Mouse (Mus musculus): ENCODE results near the gene Syt12.

DNA sequence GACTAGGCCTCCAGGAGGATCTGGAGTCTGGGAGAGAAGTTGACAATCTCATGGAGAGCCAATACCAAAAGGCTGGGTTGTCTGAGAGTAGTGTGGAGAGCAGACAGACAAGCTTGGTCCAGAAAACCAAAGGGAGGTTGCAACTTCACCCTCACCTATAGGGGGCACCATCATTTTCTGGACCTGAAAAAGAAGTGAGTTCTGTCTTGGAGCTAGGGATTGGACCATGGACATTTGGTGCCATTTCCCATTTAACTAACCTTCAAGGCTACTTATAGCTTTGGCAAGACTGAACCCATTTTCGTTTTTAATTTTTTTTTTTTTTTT, 906 bp upstream of the Syt12 start:
- peak; percentile 7 for TF ChIP-seq CTCF (IDR thresholded peaks at IDR 0.05; ENCODE audit: control insufficient read depth, insufficient read depth, insufficient read length)
- TF ChIP-seq MAX (IDR thresholded peaks at IDR 0.05), result no peak
- TF ChIP-seq USF1 (IDR thresholded peaks at IDR 0.05; ENCODE audit: low read depth), result no peak
- TF ChIP-seq FOSL1 (IDR thresholded peaks at IDR 0.05; ENCODE audit: insufficient read depth, low read length, poor library complexity, severe bottlenecking), result no peak
- TF ChIP-seq CEBPB (IDR thresholded peaks at IDR 0.05; ENCODE audit: low read depth), result no peak

Data from C2C12 (cell line).